Mouse (Mus musculus): Measurements from ENCODE around the gene Olfr44.

The Olfr44 gene

DNA sequence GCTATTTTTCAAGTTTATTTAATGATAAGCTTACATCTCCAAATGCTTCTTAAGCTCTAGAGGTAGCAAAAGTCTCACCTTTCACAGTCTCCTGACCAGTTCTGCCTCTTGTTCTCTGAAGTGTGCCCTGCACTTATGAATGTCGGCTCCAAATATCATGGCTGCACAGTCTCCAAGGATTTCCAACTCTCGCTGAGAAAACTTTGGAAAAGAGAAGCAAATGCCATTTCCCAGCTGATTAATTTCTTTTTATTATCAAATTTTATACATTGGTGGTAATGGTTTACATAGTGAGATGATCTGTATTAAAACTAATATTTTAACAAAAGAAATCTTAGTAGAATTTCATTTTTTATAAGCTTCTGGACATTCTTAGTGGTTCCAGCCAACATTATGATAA lies at the start of gene Olfr44:
Gene Olfr44, minus strand, starts transcription at position 101 of the 400 bp plus-strand sequence.
- DNase-seq: no peak

DNA sequence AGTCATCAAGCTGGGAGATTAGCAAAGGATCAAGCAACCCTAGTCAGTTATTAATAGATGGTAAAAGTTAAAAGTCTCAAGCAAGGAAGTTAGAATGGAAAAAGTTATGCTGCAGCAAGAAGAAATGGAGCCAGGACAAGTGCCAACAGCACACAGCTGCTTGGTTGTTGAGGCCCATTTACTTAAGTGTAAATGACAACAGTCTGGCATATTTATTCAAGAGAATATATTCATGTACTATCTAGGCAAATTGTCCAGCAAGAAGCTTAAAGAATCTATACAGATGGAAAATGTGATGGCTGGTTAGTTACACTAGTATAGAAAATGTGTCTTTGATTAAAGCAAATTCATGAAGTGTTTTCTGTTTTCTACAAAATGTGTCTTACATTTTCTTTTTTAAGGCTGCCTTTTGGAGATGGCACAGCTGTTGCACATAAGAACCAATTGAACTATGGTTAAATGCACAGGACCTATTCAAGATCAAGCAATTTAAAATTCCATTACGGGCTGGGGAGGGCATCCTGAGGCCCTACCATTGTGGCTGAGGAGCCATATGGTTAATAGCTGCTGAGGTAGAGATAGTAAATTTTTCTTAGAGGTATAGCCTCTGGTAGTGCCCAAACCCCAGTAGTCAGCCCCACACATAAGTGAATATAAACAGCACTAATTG lies 30.0 kb upstream of the Olfr44 start:
- no peak for DNase-seq

DNA sequence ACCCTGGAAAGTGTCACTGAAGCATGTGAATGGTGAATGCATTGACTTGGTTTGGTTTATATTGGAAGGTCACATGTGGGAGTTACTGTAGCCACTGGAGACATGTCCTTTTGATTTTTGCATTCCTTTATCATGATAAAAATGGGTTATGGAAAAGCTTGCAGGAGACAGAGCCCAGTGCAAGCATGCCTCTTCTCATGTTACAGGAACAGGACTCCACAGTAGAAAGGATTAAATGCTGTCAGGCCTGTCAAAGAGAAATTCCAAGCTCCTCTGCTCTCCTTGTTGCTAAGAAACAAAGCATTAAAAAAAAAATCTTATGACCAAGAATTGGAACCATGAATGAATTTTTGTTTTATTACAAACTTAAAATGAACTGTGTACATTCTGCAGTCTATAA lies 24.8 kb upstream of the Olfr44 start:
- DNase-seq: no peak

DNA sequence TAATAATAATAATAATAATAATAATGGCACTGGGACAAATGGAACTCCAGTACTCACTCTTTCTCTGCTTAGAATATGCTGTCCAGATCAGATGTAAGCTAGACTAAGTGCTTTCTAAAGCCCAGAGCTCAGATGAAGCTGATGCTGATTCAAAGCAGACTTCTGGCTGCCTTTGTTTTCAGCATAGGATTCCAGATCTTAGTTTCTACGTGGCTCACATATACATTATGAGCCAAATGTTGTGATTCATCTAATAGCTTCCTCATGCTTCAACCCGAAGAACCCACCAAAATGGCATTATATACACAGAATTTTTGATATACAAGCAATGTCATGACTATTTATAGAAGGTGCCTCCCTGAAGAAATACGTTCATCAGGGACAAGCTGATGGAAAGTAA lies 21.7 kb upstream of the Olfr44 start, which contains the start of gene Olfr957:
Gene Olfr957, minus strand, starts transcription at position 279 of the 400 bp plus-strand sequence.
- DNase-seq: no peak

GRCm38 (mm10) chr9:39509412-39509811 lies 15.6 kb upstream of the Olfr44 start:
- DNase-seq: no peak

DNA sequence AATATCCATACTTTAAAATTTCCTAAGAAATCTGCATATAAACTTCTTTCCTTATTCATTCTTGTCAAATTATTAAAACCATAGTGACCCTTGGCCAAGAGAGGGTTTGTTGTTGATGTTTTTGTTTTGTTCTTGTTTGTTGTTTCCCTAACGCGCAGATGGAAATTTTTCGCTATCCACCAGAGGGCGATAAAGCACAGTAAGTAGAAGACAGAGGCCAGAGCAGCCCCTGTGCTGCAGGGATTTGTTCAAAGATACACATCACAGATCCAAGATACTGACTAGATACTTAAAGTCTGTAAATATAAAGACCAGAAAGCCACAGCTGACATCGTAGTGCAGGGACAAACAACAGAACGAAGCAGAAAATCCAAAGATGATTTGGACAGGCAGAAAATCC lies 15.2 kb upstream of the Olfr44 start:
- no peak for DNase-seq

DNA sequence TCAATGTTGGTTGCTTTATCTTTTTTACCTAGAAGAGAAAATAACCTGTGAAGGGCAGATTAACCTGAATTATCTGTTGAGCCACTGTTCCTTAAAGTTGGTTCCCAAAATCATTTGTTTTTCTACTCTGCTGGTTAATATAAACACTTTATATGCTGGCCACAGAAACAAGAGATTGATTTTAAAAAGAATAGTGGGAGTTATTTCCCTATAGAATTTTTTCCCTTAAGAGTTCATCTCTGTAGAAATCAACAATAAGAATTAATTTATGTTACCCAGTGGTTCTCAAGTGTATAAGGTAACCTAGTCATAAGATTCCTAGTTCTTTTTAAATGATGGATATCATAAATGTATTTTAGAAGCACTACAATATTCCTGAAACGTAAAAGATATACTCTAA lies 22.0 kb downstream of the Olfr44 start, which contains the start of gene Olfr955:
Gene Olfr955, minus strand, starts transcription at position 101 of the 400 bp plus-strand sequence.
- DNase-seq: no peak

GRCm38 (mm10) chr9:39456401-39456800 lies 37.4 kb downstream of the Olfr44 start, which contains the start of gene Olfr954:
Gene Olfr954, plus strand, starts transcription at chr9:39456701.
- no peak for DNase-seq
